Mouse (Mus musculus) limb, embryonic 14.5 days (tissue): ENCODE data around the gene Eri3. TPM values are rescaled to one million over a fixed set of nuclear protein-coding genes. Genes with fewer than 3 reads are reported as not detected.

Experiments used
- ATAC-seq: fragments of 200-750 bp; cut with Nextera tagmentation; 2 replicates; pipeline ENCODE4 v1.8.0; 2017; ENCODE audit warnings: low read depth, moderate number of reproducible peaks, moderate TSS enrichment; ENCODE audit not compliant: low FRiP score
- DNase-seq: peaks from one replicate; pipeline ENCODE4 v3.0.0-alpha.2; 2015; ENCODE audit warnings: low spot score
- H3K27ac ChIP-seq: fragments of 300-500 bp; sonication (generic); replicated peaks from 2 replicates; pipeline ENCODE4 v1.5.1; 2014; ENCODE audit warnings: low read depth, mild to moderate bottlenecking, low read length, moderate library complexity, mixed read lengths
- H3K27me3 ChIP-seq: fragments of 300-500 bp; sonication (generic); 2 replicates; pipeline ENCODE4 v1.6.1; 2014; ENCODE audit warnings: low read length, mixed read lengths; ENCODE audit not compliant: control insufficient read depth, insufficient read depth
- H3K36me3 ChIP-seq: fragments of 300-500 bp; sonication (generic); 2 replicates; pipeline ENCODE4 v1.6.1; 2014; ENCODE audit warnings: mild to moderate bottlenecking, low read length, moderate library complexity, mixed read lengths; ENCODE audit not compliant: control insufficient read depth, insufficient read depth
- H3K4me1 ChIP-seq: fragments of 300-500 bp; sonication (generic); 2 replicates; pipeline ENCODE4 v1.6.1; 2014; ENCODE audit warnings: antibody characterized with exemption, low read length, mixed read lengths; ENCODE audit not compliant: control insufficient read depth, insufficient read depth
- H3K4me2 ChIP-seq: fragments of 300-500 bp; sonication (generic); replicated peaks from 2 replicates; pipeline ENCODE4 v1.6.1; 2014; ENCODE audit warnings: low read depth, mild to moderate bottlenecking, low read length, moderate library complexity; ENCODE audit not compliant: severe bottlenecking
- H3K4me3 ChIP-seq: fragments of 300-500 bp; sonication (generic); replicated peaks from 2 replicates; pipeline ENCODE4 v1.5.1; 2014; ENCODE audit warnings: low read length
- H3K9ac ChIP-seq: fragments of 300-500 bp; sonication (generic); 2 replicates; pipeline ENCODE4 v1.6.1; 2014; ENCODE audit warnings: mild to moderate bottlenecking, low read depth, low read length, moderate library complexity; ENCODE audit not compliant: severe bottlenecking
- H3K9me3 ChIP-seq: fragments of 300-500 bp; sonication (generic); 2 replicates; pipeline ENCODE4 v1.6.1; 2016; ENCODE audit warnings: low read length; ENCODE audit not compliant: control insufficient read depth
- POLR2A ChIP-seq: fragments of 200-500 bp; IDR thresholded peaks from 2 replicates; pipeline ENCODE4 v1.8.0; 2012; ENCODE audit warnings: inconsistent platforms, mild to moderate bottlenecking, moderate library complexity, borderline replicate concordance; ENCODE audit not compliant: insufficient read depth, insufficient read length; ENCODE audit errors: extremely low read depth
- WGBS: fragments of 180-500 bp; shearing (Covaris S2); extraction: QIAGEN DNeasy Blood & Tissue Kit; methylation state at CpG from one replicate; pipeline ENCODE4 v1.1.7; 2014; 5-methylcytosine and 5-hydroxymethylcytosine counted together
- polyA plus RNA-seq, 2 experiments: library from polyadenylated mRNA; depleted of rRNA in 1 of 2; stranded (reverse) in 1 of 2; unstranded in 1 of 2; fragments of >200 nt; fragmentation: Nextera tagmentation in 1 of 2; extraction: Ambion mirVana in 1 of 2; gene quantifications; 2 replicates each; pipeline versions ENCODE4 v1.2.1 to v1.2.3; 2012 to 2014

The Eri3 gene
- 155 and 194 TPM in 2 replicates for polyA plus RNA-seq (2012; rRNA removed)
- polyA plus RNA-seq (2014; fragmentation: Nextera tagmentation; extraction: Ambion mirVana): 190 and 191 TPM in 2 replicates

DNA sequence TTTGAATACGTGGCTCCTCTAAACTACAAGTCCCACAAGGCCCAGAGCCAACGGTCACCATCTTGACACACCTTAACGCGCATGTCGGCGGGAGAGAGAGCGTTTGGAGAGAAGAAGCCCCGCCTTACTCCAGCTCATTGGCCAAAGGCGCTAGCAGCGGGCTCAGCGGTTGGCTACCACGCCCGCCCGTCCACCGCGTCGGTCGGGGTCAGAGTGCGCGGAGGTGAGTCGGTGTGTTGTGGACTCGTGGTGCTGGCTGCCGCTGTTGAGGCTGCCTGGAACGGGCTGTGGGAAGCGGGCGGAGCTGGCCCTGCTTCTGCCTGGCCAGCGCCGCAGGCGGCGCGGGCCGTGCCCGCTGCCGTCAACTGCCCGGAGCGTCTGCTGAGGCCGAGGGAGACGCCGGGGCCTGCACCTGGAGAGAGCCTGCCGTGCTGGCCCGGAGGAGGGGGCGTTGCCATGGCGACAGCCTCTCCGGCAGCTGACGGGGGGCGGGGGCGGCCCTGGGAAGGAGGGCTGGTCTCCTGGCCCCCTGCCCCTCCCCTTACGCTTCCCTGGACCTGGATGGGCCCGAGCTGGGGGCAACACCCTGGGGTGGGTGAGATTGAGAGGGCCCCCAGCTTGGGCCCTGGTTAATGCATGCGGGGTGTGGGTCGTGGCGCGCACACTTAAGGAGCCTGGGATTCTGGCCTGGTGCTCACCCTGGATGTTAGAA is at the start of gene Eri3:
TSS of gene Eri3 (plus strand) at position 226 of the 712 bp plus-strand sequence.
- no peaks in the 10 kb centered on the region for H3K27me3 ChIP-seq
- H3K27ac ChIP-seq: peak within 1 kb of the TSS; percentile 86
- H3K4me1 ChIP-seq: peaks cover 9% of the 10 kb centered on the region
- 0 out of 2 replicates have a peak, but pooled peaks have one; percentile 10 for TF ChIP-seq POLR2A
- H3K4me3 ChIP-seq: peak within 1 kb of the TSS; percentile 86
- H3K9me3 ChIP-seq: no peaks in the 10 kb centered on the region
- DNase-seq: peak; percentile 99
- ATAC-seq: peak; percentile 100
- peak within 1 kb of the TSS; percentile 77 for H3K9ac ChIP-seq
- no peaks in the 10 kb centered on the region for H3K36me3 ChIP-seq
- whole genome bisulfite sequencing: under 1% methylated on average over 44 of the region's 53 CpGs
- peak within 1 kb of the TSS; percentile 77 for H3K4me2 ChIP-seq

DNA sequence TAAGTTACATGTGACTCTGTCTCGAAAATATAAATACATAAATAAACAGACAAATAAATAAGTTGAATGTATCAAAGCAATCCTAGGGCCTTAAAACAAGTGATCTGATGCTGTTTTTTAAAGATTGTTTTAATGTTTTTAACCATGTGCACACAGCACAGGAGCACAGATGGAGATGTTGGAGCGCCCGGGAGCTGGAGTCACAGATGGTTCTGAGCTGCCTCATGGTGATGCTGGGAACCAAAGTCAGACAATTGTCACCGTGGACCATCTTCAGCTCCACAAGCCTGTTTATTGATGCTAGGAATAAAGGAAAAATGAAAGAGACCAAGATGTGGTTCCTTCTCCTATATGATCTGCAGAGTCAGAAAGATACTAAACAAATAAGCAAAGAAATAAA is 31.9 kb upstream of the Eri3 start:
- no peaks in the 10 kb centered on the region for H3K27me3 ChIP-seq
- H3K36me3 ChIP-seq: no peaks in the 10 kb centered on the region
- 84% methylated on average over 4 of the region's 4 CpGs for WGBS
- no peaks in the 10 kb centered on the region for H3K4me1 ChIP-seq
- DNase-seq: no peak
- H3K9ac ChIP-seq: no peak overlapping the region
- ATAC-seq: no peak
- no peak overlapping the region for H3K27ac ChIP-seq
- H3K4me2 ChIP-seq: no peak overlapping the region
- no peaks in the 10 kb centered on the region for H3K9me3 ChIP-seq
- TF ChIP-seq POLR2A: no peak
- no peak overlapping the region for H3K4me3 ChIP-seq

DNA sequence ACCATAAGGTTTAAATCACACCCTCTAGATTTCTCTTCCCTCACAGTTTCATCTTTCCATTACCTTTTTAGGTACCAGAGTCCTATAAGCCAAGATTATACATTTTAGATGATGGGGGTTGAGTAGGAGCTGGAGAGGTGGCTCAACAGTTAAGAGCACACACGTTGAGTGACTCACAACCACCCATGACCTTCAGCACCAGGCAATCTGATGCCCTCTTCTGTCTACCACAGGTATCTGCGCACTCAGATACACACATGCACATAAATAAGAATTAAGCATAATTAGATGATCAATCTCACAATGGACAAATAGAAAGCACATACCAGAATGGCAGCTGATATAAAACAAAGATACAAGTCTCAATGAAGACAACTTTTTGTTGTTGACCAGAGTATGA is 28.8 kb upstream of the Eri3 start:
- Histone ChIP-seq H3K4me3 (no peak overlapping the region), H3K4me1 (no peaks in the 10 kb centered on the region), H3K27me3 (no peaks in the 10 kb centered on the region), H3K9ac (no peak overlapping the region), H3K4me2 (no peak overlapping the region), H3K9me3 (no peaks in the 10 kb centered on the region), H3K27ac (no peak overlapping the region), H3K36me3 (no peaks in the 10 kb centered on the region)
- 69% methylated on average over 2 of the region's 2 CpGs for WGBS
- DNase-seq (no peak), ATAC-seq (no peak)
- TF ChIP-seq POLR2A: no peak

DNA sequence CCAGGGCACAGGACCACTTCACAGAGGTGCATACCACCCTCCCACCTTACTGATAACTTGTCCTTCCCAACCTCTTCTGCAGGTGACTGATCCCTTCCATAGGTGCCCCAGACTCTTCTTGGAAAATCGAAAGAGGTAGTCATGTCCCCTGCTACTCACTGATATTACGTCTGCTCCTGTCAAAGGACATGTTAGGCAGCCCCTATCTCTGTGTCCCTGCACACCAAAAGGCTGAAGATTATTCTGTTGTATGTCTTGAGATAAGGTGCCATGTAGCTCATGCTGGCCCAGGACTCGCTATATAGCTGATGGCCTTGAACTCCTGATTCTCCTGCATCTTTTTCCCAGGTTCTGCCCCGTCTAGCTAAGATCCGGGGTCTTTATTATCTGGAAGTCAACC is 24.2 kb upstream of the Eri3 start:
- Histone ChIP-seq H3K4me2 (no peak overlapping the region), H3K4me3 (no peak overlapping the region), H3K4me1 (peaks cover 3% of the 10 kb centered on the region; the same call in 1 of the 2 replicates), H3K36me3 (no peaks in the 10 kb centered on the region), H3K9ac (no peak overlapping the region), H3K27ac (no peak overlapping the region), H3K27me3 (no peaks in the 10 kb centered on the region), H3K9me3 (no peaks in the 10 kb centered on the region)
- WGBS: 91% methylated on average over 5 of the region's 5 CpGs
- TF ChIP-seq POLR2A: no peak
- no peak for ATAC-seq
- DNase-seq: no peak

DNA sequence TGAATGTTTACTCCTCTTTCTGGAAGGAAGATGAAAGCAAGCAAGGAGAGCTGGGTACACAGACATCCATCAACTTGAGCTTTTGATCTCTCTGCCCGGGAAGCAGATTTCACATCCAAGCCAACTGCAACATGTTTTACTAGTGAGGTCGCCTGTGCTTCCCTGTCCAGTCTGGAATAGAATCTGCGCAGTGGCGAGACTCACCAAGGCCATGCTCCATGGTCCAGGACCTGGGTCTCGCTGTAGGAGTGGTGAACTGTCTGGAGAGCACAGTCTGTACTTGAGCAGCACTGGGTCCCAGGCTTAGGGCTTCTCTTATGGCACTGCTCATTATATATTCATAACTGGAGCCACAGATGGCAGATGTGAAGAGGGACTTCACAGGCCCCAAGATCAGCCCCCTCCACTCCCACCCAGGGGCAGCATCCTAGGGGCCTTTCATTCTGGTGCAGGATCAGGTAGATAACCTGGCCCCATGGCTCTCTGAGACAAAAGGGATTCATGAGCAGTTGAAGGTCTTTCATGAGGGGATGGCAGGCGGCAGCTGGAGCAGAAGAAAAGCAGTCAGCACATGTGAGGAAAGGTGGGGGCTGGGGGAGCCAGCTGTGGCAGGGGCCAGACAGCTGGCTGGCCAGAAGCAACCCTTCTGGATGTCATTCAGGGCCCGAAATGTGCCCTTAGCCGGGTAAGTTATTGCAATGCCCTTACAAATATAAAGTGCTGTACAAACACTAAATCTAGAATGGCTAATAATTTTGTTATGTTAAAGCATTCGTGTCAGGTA is 22.9 kb upstream of the Eri3 start:
- Histone ChIP-seq H3K27me3 (no peaks in the 10 kb centered on the region), H3K36me3 (no peaks in the 10 kb centered on the region), H3K9me3 (no peaks in the 10 kb centered on the region), H3K4me1 (peaks cover 3% of the 10 kb centered on the region; the same call in 1 of the 2 replicates), H3K4me2 (no peak overlapping the region), H3K9ac (no peak overlapping the region), H3K27ac (no peak overlapping the region), H3K4me3 (no peak overlapping the region)
- DNase-seq (no peak), ATAC-seq (peak; percentile 57)
- no peak for TF ChIP-seq POLR2A
- WGBS: 40% methylated on average over 9 of the region's 9 CpGs
